Mouse (Mus musculus) megakaryocyte, embryonic 14.5 days (primary cell): ENCODE measurements around the gene Dnajb8.

ENCODE experiments used
- FLI1 ChIP-seq: IDR thresholded peaks from 2 replicates; pipeline ENCODE4 v1.6.1; 2012; ENCODE audit warnings: low read length, inconsistent platforms, mixed read lengths
- GATA1 ChIP-seq: IDR thresholded peaks from 3 replicates; pipeline ENCODE4 v1.6.1; 2012; ENCODE audit warnings: mixed read lengths, low read length, inconsistent platforms, borderline replicate concordance

- TF ChIP-seq GATA1 = no peak
- no peak for TF ChIP-seq FLI1
These were observed 47.9 kb upstream of the Dnajb8 start for GRCm38 (mm10) chr6:88174191-88174590.
